Mouse (Mus musculus): ENCODE measurements around the gene Sh3d19. TPM values are rescaled to one million over a fixed set of nuclear protein-coding genes. Genes with fewer than 3 reads are reported as not detected.
"Not testable (repeated sequence)": the region's sequence is repeated elsewhere in the genome, so short reads cannot be mapped to it uniquely, and the experiment has no call there.

The Sh3d19 gene
- polyA plus RNA-seq, 1 experiment from 2014 or later: 16.0 TPM

DNA sequence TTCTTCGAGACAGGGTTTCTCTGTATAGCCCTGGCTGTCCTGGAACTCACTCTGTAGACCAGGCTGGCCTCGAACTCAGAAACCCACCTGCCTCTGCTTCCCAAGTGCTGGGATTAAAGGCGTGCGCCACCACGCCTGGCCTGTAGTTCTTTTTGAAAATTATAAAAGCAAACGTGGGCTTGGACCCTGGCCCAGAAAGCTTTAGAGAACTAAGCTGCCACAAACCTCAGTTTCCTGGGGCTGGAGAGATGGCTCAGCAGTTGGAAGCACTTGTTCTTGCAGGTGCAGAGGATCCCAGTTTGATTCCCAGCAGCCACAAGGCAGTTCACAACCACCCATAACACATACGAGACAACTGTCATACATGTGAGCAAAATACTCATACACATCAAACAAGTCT, 133.5 kb downstream of the Sh3d19 start:
- 92% methylated on average over 7 of the region's 7 CpGs for WGBS
- not testable (repeated sequence) for H3K4me2 ChIP-seq; H3K27me3 ChIP-seq (replicated peaks); H3K36me3 ChIP-seq; H3K9ac ChIP-seq (replicated peaks); ATAC-seq (ENCODE audit: low FRiP score); H3K27ac ChIP-seq (replicated peaks); H3K4me1 ChIP-seq; H3K4me3 ChIP-seq (replicated peaks); H3K9me3 ChIP-seq (replicated peaks)

- no peaks in the 10 kb centered on the region for H3K9me3 ChIP-seq (replicated peaks)
- no peak for ATAC-seq (ENCODE audit: low FRiP score)
- H3K27me3 ChIP-seq (replicated peaks): no peaks in the 10 kb centered on the region
- H3K4me1 ChIP-seq: peaks cover 8% of the 10 kb centered on the region
- WGBS: 74% methylated on average over 4 of the region's 4 CpGs
- peaks cover 3% of the 10 kb centered on the region; the same call in 1 of the 2 replicates for H3K36me3 ChIP-seq
- H3K9ac ChIP-seq (replicated peaks): no peak overlapping the region
- H3K4me2 ChIP-seq: no peak overlapping the region
- no peak overlapping the region for H3K4me3 ChIP-seq (replicated peaks)
- no peak overlapping the region for H3K27ac ChIP-seq (replicated peaks)
These were observed 134.0 kb downstream of the Sh3d19 start for GRCm38 (mm10) chr3:86104909-86105308.

DNA sequence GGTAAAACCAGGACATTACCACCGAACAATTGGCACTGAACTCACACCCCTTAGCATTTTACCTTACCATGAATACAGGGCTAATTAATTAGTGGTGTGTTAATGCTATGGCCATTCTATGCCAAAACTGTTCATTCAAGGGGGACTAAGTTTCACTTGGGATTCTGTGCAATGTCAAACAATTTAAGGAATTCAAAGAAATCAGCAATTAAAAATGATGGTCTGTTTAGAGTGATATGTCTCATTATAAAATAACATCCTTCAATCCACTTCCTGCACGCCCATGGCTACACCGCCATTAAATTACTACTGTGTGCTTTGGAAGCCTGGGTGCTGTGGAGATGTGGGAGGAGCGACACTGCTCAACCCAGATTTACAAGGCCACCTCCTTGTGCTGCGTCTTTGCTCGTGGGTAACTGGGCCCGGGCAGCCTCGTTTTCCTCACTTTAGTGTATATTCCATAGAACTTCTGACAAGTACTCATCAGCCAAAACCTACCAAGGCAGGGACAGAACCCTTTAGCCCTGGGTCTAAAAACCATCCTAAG, 135.2 kb downstream of the Sh3d19 start:
- H3K9ac ChIP-seq (replicated peaks): no peak overlapping the region
- peaks cover 12% of the 10 kb centered on the region for H3K4me1 ChIP-seq
- WGBS: 87% methylated on average over 8 of the region's 8 CpGs
- no peak overlapping the region for H3K4me2 ChIP-seq
- no peak overlapping the region for H3K4me3 ChIP-seq (replicated peaks)
- no peak overlapping the region for H3K27ac ChIP-seq (replicated peaks)
- no peaks in the 10 kb centered on the region for H3K27me3 ChIP-seq (replicated peaks)
- ATAC-seq (ENCODE audit: low FRiP score): no peak
- H3K9me3 ChIP-seq (replicated peaks): no peaks in the 10 kb centered on the region
- H3K36me3 ChIP-seq: peaks cover 3% of the 10 kb centered on the region; the same call in 1 of the 2 replicates

GRCm38 (mm10) chr3:86107637-86108539, 137.0 kb downstream of the Sh3d19 start:
- no peak for ATAC-seq (ENCODE audit: low FRiP score)

GRCm38 (mm10) chr3:86108576-86108975, 137.7 kb downstream of the Sh3d19 start:
- no peak for ATAC-seq (ENCODE audit: low FRiP score)
- H3K27ac ChIP-seq (replicated peaks): no peak overlapping the region
- H3K4me3 ChIP-seq (replicated peaks): no peak overlapping the region
- H3K9ac ChIP-seq (replicated peaks): no peak overlapping the region
- 87% methylated on average over 4 of the region's 4 CpGs for WGBS
- peaks cover 3% of the 10 kb centered on the region; the same call in 1 of the 2 replicates for H3K36me3 ChIP-seq
- H3K9me3 ChIP-seq (replicated peaks): no peaks in the 10 kb centered on the region
- no peak overlapping the region for H3K4me2 ChIP-seq
- no peaks in the 10 kb centered on the region for H3K27me3 ChIP-seq (replicated peaks)
- H3K4me1 ChIP-seq: peaks cover 14% of the 10 kb centered on the region

More at GRCm38 (mm10) chr3:86107637-86108539, 137.0 kb downstream of the Sh3d19 start:
- Histone ChIP-seq H3K36me3 (peaks cover 3% of the 10 kb centered on the region; the same call in 1 of the 2 replicates), H3K9me3 (replicated peaks) (no peaks in the 10 kb centered on the region), H3K9ac (replicated peaks) (no peak overlapping the region), H3K4me1 (peaks cover 16% of the 10 kb centered on the region), H3K4me3 (replicated peaks) (no peak overlapping the region), H3K4me2 (no peak overlapping the region), H3K27me3 (replicated peaks) (no peaks in the 10 kb centered on the region), H3K27ac (replicated peaks) (no peak overlapping the region)
- WGBS: 72% methylated on average over 8 of the region's 8 CpGs

DNA sequence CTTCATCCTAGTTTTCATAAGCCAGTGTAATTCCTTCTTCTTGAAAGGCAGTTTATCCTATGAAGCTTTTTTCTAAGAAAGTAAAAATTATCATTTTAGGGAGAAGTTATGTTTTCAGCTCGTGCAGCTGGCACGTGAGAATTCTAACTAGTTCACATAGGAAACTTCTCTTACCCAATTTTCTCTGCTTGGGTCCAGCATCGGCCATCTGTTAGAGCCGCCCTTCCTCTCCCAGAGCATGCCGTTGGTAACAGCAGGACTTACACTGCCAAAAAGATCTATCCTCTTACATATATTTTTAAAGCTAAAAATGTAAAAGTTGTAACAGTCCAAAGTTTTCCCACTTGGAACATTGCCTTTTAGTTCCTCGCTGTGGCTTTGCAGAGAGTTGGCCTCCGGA, 138.2 kb downstream of the Sh3d19 start:
- Histone ChIP-seq H3K4me2 (no peak overlapping the region), H3K4me1 (peaks cover 14% of the 10 kb centered on the region), H3K36me3 (peaks cover 3% of the 10 kb centered on the region; the same call in 1 of the 2 replicates), H3K27ac (replicated peaks) (no peak overlapping the region), H3K4me3 (replicated peaks) (no peak overlapping the region), H3K9me3 (replicated peaks) (no peaks in the 10 kb centered on the region), H3K9ac (replicated peaks) (no peak overlapping the region), H3K27me3 (replicated peaks) (no peaks in the 10 kb centered on the region)
- no peak for ATAC-seq (ENCODE audit: low FRiP score)
- WGBS: 93% methylated on average over 7 of the region's 7 CpGs

DNA sequence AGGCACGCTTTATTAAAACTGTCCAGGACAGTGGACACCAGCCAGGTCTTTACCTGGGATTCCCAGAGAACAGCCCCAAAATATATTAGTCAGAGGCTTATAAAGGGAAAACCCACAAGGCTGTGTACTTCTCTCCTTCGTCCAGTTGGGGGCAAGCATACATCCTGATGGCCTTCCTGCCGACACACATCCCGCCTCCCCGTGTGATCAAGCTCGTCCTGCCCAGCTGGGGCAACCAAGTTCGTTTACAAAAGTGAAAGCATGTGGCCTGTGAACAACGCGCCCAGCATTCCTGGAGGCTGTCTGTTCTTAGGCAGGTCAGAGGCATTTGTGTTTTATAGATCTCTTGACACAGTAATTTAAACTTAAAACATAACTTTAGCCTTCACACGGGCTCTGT, 139.2 kb downstream of the Sh3d19 start:
- WGBS: 22% methylated on average over 10 of the region's 10 CpGs
- Histone ChIP-seq H3K27me3 (replicated peaks) (no peaks in the 10 kb centered on the region), H3K9me3 (replicated peaks) (no peaks in the 10 kb centered on the region), H3K36me3 (peaks cover 3% of the 10 kb centered on the region; the same call in 1 of the 2 replicates), H3K27ac (replicated peaks) (no peak overlapping the region), H3K9ac (replicated peaks) (no peak overlapping the region), H3K4me2 (no peak overlapping the region; the same call in 1 of the 2 replicates), H3K4me1 (peaks cover 18% of the 10 kb centered on the region), H3K4me3 (replicated peaks) (no peak overlapping the region)
- ATAC-seq (ENCODE audit: low FRiP score): no peak

GRCm38 (mm10) chr3:86112766-86113165, 141.9 kb downstream of the Sh3d19 start:
- no peaks in the 10 kb centered on the region for H3K9me3 ChIP-seq (replicated peaks)
- no peak overlapping the region for H3K4me2 ChIP-seq
- H3K4me1 ChIP-seq: peaks cover 19% of the 10 kb centered on the region
- peaks cover 6% of the 10 kb centered on the region for H3K36me3 ChIP-seq
- no peaks in the 10 kb centered on the region for H3K27me3 ChIP-seq (replicated peaks)
- H3K27ac ChIP-seq (replicated peaks): 0 out of 2 replicates have a peak overlapping the region, but pooled peaks have one; percentile 13
- no peak overlapping the region for H3K4me3 ChIP-seq (replicated peaks)
- no peak for ATAC-seq (ENCODE audit: low FRiP score)
- WGBS: 67% methylated on average over 7 of the region's 7 CpGs
- no peak overlapping the region for H3K9ac ChIP-seq (replicated peaks)

DNA sequence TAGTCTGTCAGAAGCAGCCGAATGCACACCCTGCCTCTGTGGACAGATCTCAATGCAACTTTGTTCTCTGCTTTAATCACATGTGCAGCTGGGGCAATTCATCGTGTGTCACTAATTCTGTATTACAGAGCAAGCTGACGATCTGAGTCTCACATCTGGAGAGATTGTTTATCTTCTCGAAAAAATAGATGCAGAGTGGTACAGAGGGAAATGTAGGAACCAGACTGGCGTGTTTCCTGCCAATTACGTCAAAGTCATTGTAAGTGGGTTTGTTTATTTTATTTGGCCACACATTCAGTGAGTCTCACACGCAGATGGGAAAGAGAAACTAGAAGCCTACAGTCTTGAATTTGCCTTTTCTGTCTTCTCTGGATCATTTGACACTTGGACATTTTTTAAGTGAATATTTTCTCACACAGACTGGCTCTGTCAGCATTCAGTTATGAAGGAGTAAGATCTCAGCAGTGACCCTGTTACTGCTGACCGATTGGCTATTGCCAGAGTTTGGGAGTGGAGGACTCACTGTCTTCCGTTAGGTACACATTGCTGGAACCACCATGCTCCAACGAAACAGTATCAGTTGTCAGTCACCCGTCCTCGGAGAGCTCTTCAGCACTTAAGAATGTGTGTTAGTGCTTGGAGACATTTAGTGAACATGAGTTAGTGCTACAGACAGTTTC, 143.9 kb downstream of the Sh3d19 start:
- 59% methylated on average over 12 of the region's 12 CpGs for WGBS

DNA sequence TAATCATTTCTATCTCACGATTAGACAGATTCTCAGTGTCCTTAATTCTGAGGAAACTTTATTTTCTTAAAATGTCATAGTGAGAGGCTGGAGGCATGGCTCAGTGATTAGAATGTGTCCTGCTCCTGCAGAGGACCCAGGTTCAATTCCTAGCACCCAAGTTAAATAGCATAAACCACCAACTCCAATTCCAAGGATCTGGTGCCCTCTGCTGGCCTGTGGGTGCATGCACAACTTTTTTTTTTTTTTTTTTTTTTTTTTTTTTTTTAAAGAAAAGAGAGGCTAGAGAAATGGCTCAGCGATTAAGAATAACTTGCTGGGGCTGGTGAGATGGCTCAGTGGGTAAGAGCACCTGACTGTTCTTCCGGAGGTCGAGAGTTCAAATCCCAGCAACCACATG, 146.0 kb downstream of the Sh3d19 start:
- no peak overlapping the region for H3K4me3 ChIP-seq (replicated peaks)
- H3K27me3 ChIP-seq (replicated peaks): no peaks in the 10 kb centered on the region
- peaks cover 19% of the 10 kb centered on the region; the same call in 1 of the 2 replicates for H3K4me1 ChIP-seq
- H3K36me3 ChIP-seq: peaks cover 15% of the 10 kb centered on the region
- H3K9ac ChIP-seq (replicated peaks): no peak overlapping the region
- H3K9me3 ChIP-seq (replicated peaks): no peaks in the 10 kb centered on the region
- ATAC-seq (ENCODE audit: low FRiP score): no peak
- WGBS: 97% methylated on average over 4 of the region's 4 CpGs
- no peak overlapping the region for H3K27ac ChIP-seq (replicated peaks)
- H3K4me2 ChIP-seq: no peak overlapping the region

More for the DNA sequence above, 143.9 kb downstream of the Sh3d19 start:
- Histone ChIP-seq H3K4me3 (replicated peaks) (no peak overlapping the region), H3K9ac (replicated peaks) (no peak overlapping the region), H3K9me3 (replicated peaks) (no peaks in the 10 kb centered on the region), H3K4me1 (peaks cover 26% of the 10 kb centered on the region), H3K36me3 (peaks cover 6% of the 10 kb centered on the region), H3K27ac (replicated peaks) (peak overlapping the region; percentile 38; the same call in 1 of the 2 replicates), H3K4me2 (no peak overlapping the region; the same call in 1 of the 2 replicates), H3K27me3 (replicated peaks) (no peaks in the 10 kb centered on the region)
- no peak; the same call in 1 of the 2 replicates for ATAC-seq (ENCODE audit: low FRiP score)

- Histone ChIP-seq H3K4me3 (replicated peaks) (no peak overlapping the region), H3K4me2 (no peak overlapping the region), H3K27me3 (replicated peaks) (no peaks in the 10 kb centered on the region), H3K9ac (replicated peaks) (no peak overlapping the region), H3K36me3 (peaks cover 21% of the 10 kb centered on the region), H3K9me3 (replicated peaks) (no peaks in the 10 kb centered on the region), H3K27ac (replicated peaks) (no peak overlapping the region), H3K4me1 (peaks cover 12% of the 10 kb centered on the region; the same call in 1 of the 2 replicates)
- no peak for ATAC-seq (ENCODE audit: low FRiP score)
- WGBS: 55% methylated on average over 16 of the region's 16 CpGs
These were observed 148.5 kb downstream of the Sh3d19 start for GRCm38 (mm10) chr3:86119237-86119932.
